Mouse (Mus musculus): ENCODE results near the gene Gm8914.
"Not testable (repeated sequence)": the region's sequence is repeated elsewhere in the genome, so short reads cannot be mapped to it uniquely, and the experiment has no call there.

Gm8914 gene

GRCm38 (mm10) chrX:91479826-91480225 lies at the start of gene Gm8914:
Gm8914 (plus strand) TSS chrX:91480126.
- not testable (repeated sequence) for DNase-seq (ENCODE audit: low spot score)
